Mouse (Mus musculus): ENCODE measurements around the gene P2rx7. TPM values are rescaled to one million over a fixed set of nuclear protein-coding genes. Genes with fewer than 3 reads are reported as not detected.
"Not testable (repeated sequence)": the region's sequence is repeated elsewhere in the genome, so short reads cannot be mapped to it uniquely, and the experiment has no call there.

P2rx7 gene
- polyA plus RNA-seq, 1 experiment from 2014 or later = 2.4 TPM

GRCm38 (mm10) chr5:122639517-122639916 is 4.2 kb upstream of the P2rx7 start:
- H3K4me2 ChIP-seq (ENCODE audit: low read length) = no peak overlapping the region
- H3K27me3 ChIP-seq (replicated peaks; ENCODE audit: control insufficient read depth, insufficient read depth, low read length) = no peaks in the 10 kb centered on the region
- H3K4me1 ChIP-seq (replicated peaks; ENCODE audit: control insufficient read depth, insufficient read depth, low read length) = no peaks in the 10 kb centered on the region; the same call in 1 of the 2 replicates
- H3K4me3 ChIP-seq (replicated peaks; ENCODE audit: low read length) = no peak overlapping the region
- H3K9ac ChIP-seq (replicated peaks; ENCODE audit: low read depth, low read length) = no peak overlapping the region
- H3K9me3 ChIP-seq (ENCODE audit: control insufficient read depth, low read length) = no peaks in the 10 kb centered on the region
- no peak overlapping the region for H3K27ac ChIP-seq (ENCODE audit: low read length)
- H3K36me3 ChIP-seq (ENCODE audit: control insufficient read depth, insufficient read depth) = no peaks in the 10 kb centered on the region
- no peak for ATAC-seq
- WGBS = over 99% methylated on average over 4 of the region's 4 CpGs

DNA sequence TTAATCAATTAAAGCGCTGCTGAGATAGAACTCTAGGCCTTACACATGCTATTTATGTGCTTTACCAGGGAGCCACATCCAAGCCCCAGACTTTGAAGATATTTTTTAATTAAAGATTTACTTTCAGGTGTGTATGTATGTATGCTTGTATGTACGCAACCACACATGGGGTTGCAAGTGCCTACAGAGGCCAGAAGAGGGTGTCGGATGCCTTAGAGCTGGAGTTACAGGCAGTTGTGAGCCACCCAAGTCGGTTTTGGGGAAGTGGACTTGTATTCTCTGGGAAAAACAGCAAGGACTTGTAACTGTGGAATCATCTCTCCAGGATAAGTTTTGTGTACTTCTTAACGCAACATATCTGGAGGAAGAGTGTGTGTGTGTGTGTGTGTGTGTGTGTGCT is 3.7 kb upstream of the P2rx7 start:
- H3K9me3 ChIP-seq (ENCODE audit: control insufficient read depth, low read length) = no peaks in the 10 kb centered on the region
- no peak for ATAC-seq
- no peak overlapping the region for H3K4me2 ChIP-seq (ENCODE audit: low read length)
- no peak overlapping the region for H3K27ac ChIP-seq (ENCODE audit: low read length)
- H3K9ac ChIP-seq (replicated peaks; ENCODE audit: low read depth, low read length) = no peak overlapping the region
- no peaks in the 10 kb centered on the region for H3K36me3 ChIP-seq (ENCODE audit: control insufficient read depth, insufficient read depth)
- H3K27me3 ChIP-seq (replicated peaks; ENCODE audit: control insufficient read depth, insufficient read depth, low read length) = no peaks in the 10 kb centered on the region
- H3K4me1 ChIP-seq (replicated peaks; ENCODE audit: control insufficient read depth, insufficient read depth, low read length) = no peaks in the 10 kb centered on the region; the same call in 1 of the 2 replicates
- WGBS = 83% methylated on average over 5 of the region's 5 CpGs
- H3K4me3 ChIP-seq (replicated peaks; ENCODE audit: low read length) = no peak overlapping the region

- Histone ChIP-seq H3K27ac (ENCODE audit: low read length) (no peak overlapping the region), H3K36me3 (ENCODE audit: control insufficient read depth, insufficient read depth) (no peaks in the 10 kb centered on the region), H3K9ac (replicated peaks; ENCODE audit: low read depth, low read length) (no peak overlapping the region), H3K4me3 (replicated peaks; ENCODE audit: low read length) (no peak overlapping the region; the same call in 1 of the 2 replicates), H3K4me1 (replicated peaks; ENCODE audit: control insufficient read depth, insufficient read depth, low read length) (no peaks in the 10 kb centered on the region; the same call in 1 of the 2 replicates), H3K4me2 (ENCODE audit: low read length) (no peak overlapping the region), H3K27me3 (replicated peaks; ENCODE audit: control insufficient read depth, insufficient read depth, low read length) (no peaks in the 10 kb centered on the region), H3K9me3 (ENCODE audit: control insufficient read depth, low read length) (no peaks in the 10 kb centered on the region)
- no peak for ATAC-seq
- 70% methylated on average over 15 of the region's 15 CpGs for WGBS
Observed at GRCm38 (mm10) chr5:122644111-122644607, 448 bp downstream of the P2rx7 start.

- H3K4me2 ChIP-seq (ENCODE audit: low read length) = no peak overlapping the region
- H3K4me1 ChIP-seq (replicated peaks; ENCODE audit: control insufficient read depth, insufficient read depth, low read length) = no peaks in the 10 kb centered on the region; the same call in 1 of the 2 replicates
- H3K27ac ChIP-seq (ENCODE audit: low read length) = no peak overlapping the region
- H3K9ac ChIP-seq (replicated peaks; ENCODE audit: low read depth, low read length) = no peak overlapping the region
- H3K9me3 ChIP-seq (ENCODE audit: control insufficient read depth, low read length) = no peaks in the 10 kb centered on the region
- no peaks in the 10 kb centered on the region for H3K27me3 ChIP-seq (replicated peaks; ENCODE audit: control insufficient read depth, insufficient read depth, low read length)
- no peak overlapping the region for H3K4me3 ChIP-seq (replicated peaks; ENCODE audit: low read length)
- no peaks in the 10 kb centered on the region for H3K36me3 ChIP-seq (ENCODE audit: control insufficient read depth, insufficient read depth)
- no peak for ATAC-seq
- WGBS = 88% methylated on average over 6 of the region's 6 CpGs
Observed at GRCm38 (mm10) chr5:122645290-122645689, 1.6 kb downstream of the P2rx7 start.

DNA sequence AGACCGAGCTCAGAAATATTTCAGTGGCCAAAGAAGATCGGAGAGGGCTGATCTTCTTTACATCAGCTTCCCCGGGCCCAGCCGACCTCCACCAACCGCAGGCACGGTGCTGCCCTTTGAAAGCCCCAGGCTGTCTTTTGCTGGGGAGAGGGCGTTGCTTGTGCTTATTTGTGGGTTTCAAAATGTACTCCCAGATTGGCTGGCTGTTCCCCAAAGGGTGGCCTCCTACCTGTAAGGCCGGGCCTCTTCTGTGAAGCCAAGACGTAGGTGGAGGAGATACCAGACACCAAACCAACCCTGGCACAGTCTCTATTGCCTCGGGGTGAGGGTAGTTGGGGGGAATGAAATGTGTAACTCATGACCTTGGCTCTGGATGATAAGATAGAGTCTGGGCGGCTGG is 2.3 kb downstream of the P2rx7 start:
- ATAC-seq = no peak
- Histone ChIP-seq H3K36me3 (ENCODE audit: control insufficient read depth, insufficient read depth) (no peaks in the 10 kb centered on the region), H3K27ac (ENCODE audit: low read length) (no peak overlapping the region), H3K4me3 (replicated peaks; ENCODE audit: low read length) (no peak overlapping the region), H3K9me3 (ENCODE audit: control insufficient read depth, low read length) (no peaks in the 10 kb centered on the region), H3K4me2 (ENCODE audit: low read length) (no peak overlapping the region), H3K4me1 (replicated peaks; ENCODE audit: control insufficient read depth, insufficient read depth, low read length) (no peaks in the 10 kb centered on the region; the same call in 1 of the 2 replicates), H3K9ac (replicated peaks; ENCODE audit: low read depth, low read length) (no peak overlapping the region), H3K27me3 (replicated peaks; ENCODE audit: control insufficient read depth, insufficient read depth, low read length) (no peaks in the 10 kb centered on the region)
- WGBS = 88% methylated on average over 11 of the region's 11 CpGs

GRCm38 (mm10) chr5:122647256-122647924 is 3.7 kb downstream of the P2rx7 start:
- Histone ChIP-seq H3K4me1 (replicated peaks; ENCODE audit: control insufficient read depth, insufficient read depth, low read length) (no peaks in the 10 kb centered on the region; the same call in none of the 2 replicates), H3K9ac (replicated peaks; ENCODE audit: low read depth, low read length) (no peak overlapping the region), H3K4me2 (ENCODE audit: low read length) (no peak overlapping the region), H3K27ac (ENCODE audit: low read length) (no peak overlapping the region), H3K9me3 (ENCODE audit: control insufficient read depth, low read length) (no peaks in the 10 kb centered on the region), H3K4me3 (replicated peaks; ENCODE audit: low read length) (no peak overlapping the region), H3K36me3 (ENCODE audit: control insufficient read depth, insufficient read depth) (no peaks in the 10 kb centered on the region), H3K27me3 (replicated peaks; ENCODE audit: control insufficient read depth, insufficient read depth, low read length) (no peaks in the 10 kb centered on the region)
- 0 out of 2 replicates have a peak, but pooled peaks have one; percentile 52 for ATAC-seq
- 58% methylated on average over 9 of the region's 9 CpGs for WGBS

- not testable (repeated sequence) for H3K4me2 ChIP-seq (ENCODE audit: low read length); H3K27ac ChIP-seq (ENCODE audit: low read length); ATAC-seq; H3K9me3 ChIP-seq (ENCODE audit: control insufficient read depth, low read length); H3K36me3 ChIP-seq (ENCODE audit: control insufficient read depth, insufficient read depth); H3K9ac ChIP-seq (replicated peaks; ENCODE audit: low read depth, low read length); H3K27me3 ChIP-seq (replicated peaks; ENCODE audit: control insufficient read depth, insufficient read depth, low read length); H3K4me3 ChIP-seq (replicated peaks; ENCODE audit: low read length); H3K4me1 ChIP-seq (replicated peaks; ENCODE audit: control insufficient read depth, insufficient read depth, low read length)
- 94% methylated on average over 13 of the region's 14 CpGs for WGBS
Observed at GRCm38 (mm10) chr5:122647952-122648374, 4.3 kb downstream of the P2rx7 start.

DNA sequence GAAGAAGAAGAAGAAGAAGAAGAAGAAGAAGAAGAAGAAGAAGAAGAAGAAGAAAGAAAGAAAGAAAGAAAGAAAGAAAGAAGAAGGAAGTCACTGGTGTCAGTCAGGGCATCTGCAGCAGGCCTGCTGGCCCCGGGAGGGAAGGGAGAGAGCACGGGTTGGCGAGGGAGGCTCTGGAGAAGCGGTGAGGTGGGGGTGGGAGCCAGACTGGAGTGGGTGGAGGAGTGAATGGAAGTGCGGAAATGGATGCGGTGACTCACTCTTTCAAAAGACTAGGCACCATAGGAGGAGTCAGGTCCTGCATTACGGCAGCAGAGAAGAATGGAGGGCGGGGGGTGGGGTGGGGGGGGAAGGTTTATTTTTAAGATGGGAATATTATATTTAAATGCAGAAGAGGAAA is 5.6 kb downstream of the P2rx7 start:
- Histone ChIP-seq H3K36me3 (ENCODE audit: control insufficient read depth, insufficient read depth) (no peaks in the 10 kb centered on the region), H3K4me2 (ENCODE audit: low read length) (no peak overlapping the region), H3K4me1 (replicated peaks; ENCODE audit: control insufficient read depth, insufficient read depth, low read length) (peaks cover 15% of the 10 kb centered on the region), H3K27ac (ENCODE audit: low read length) (no peak overlapping the region), H3K27me3 (replicated peaks; ENCODE audit: control insufficient read depth, insufficient read depth, low read length) (no peaks in the 10 kb centered on the region), H3K4me3 (replicated peaks; ENCODE audit: low read length) (no peak overlapping the region), H3K9ac (replicated peaks; ENCODE audit: low read depth, low read length) (no peak overlapping the region), H3K9me3 (ENCODE audit: control insufficient read depth, low read length) (no peaks in the 10 kb centered on the region)
- ATAC-seq = no peak
- WGBS = 82% methylated on average over 8 of the region's 8 CpGs

GRCm38 (mm10) chr5:122650100-122650499 is 6.4 kb downstream of the P2rx7 start:
- Histone ChIP-seq H3K9me3 (ENCODE audit: control insufficient read depth, low read length) (no peaks in the 10 kb centered on the region), H3K36me3 (ENCODE audit: control insufficient read depth, insufficient read depth) (no peaks in the 10 kb centered on the region), H3K9ac (replicated peaks; ENCODE audit: low read depth, low read length) (no peak overlapping the region), H3K4me3 (replicated peaks; ENCODE audit: low read length) (no peak overlapping the region), H3K27ac (ENCODE audit: low read length) (no peak overlapping the region), H3K4me1 (replicated peaks; ENCODE audit: control insufficient read depth, insufficient read depth, low read length) (peaks cover 15% of the 10 kb centered on the region), H3K27me3 (replicated peaks; ENCODE audit: control insufficient read depth, insufficient read depth, low read length) (no peaks in the 10 kb centered on the region), H3K4me2 (ENCODE audit: low read length) (no peak overlapping the region)
- WGBS = 93% methylated on average over 8 of the region's 8 CpGs
- no peak for ATAC-seq
